Mouse (Mus musculus): ENCODE measurements around the gene Nf2.

- TF ChIP-seq POLR2A (IDR thresholded peaks at IDR 0.05; ENCODE audit: low read depth, low read length), result no peak
- peak; percentile 21; the same call in 1 of the 2 replicates for TF ChIP-seq CTCF (IDR thresholded peaks at IDR 0.05; ENCODE audit: extremely low read depth, insufficient read depth, insufficient read length, insufficient replicate concordance)
Measured at GRCm38 (mm10) chr11:4885385-4885903, 36.1 kb upstream of the Nf2 start.
